Mouse (Mus musculus) erythroblast, embryonic 14.5 days (primary cell): ENCODE data around the gene Adam8. TPM values are rescaled to one million over a fixed set of nuclear protein-coding genes. Genes with fewer than 3 reads are reported as not detected.

Experiments used
- H3K27me3 ChIP-seq: 2 replicates; pipeline ENCODE4 v1.6.1; 2012; ENCODE audit warnings: inconsistent platforms; ENCODE audit not compliant: control insufficient read depth
- H3K36me3 ChIP-seq: 2 replicates; pipeline ENCODE4 v1.6.1; 2012; ENCODE audit warnings: mild to moderate bottlenecking, inconsistent platforms; ENCODE audit not compliant: control insufficient read depth
- H3K4me1 ChIP-seq: 2 replicates; pipeline ENCODE4 v1.6.1; 2012; ENCODE audit warnings: inconsistent platforms; ENCODE audit not compliant: control insufficient read depth
- H3K4me3 ChIP-seq: replicated peaks from 2 replicates; pipeline ENCODE3; 2012; ENCODE audit warnings: moderate library complexity, mild to moderate bottlenecking, inconsistent platforms
- H3K9me3 ChIP-seq: 2 replicates; pipeline ENCODE4 v1.6.1; 2012; ENCODE audit warnings: low read length, inconsistent platforms, mixed read lengths; ENCODE audit not compliant: control insufficient read depth
- GATA1 ChIP-seq: IDR thresholded peaks from 2 replicates; pipeline ENCODE4 v1.6.1; 2012; ENCODE audit warnings: low read length, inconsistent platforms, mixed read lengths
- TAL1 ChIP-seq: IDR thresholded peaks from 3 replicates; pipeline ENCODE4 v1.6.1; 2012; ENCODE audit warnings: low read length, inconsistent platforms, mixed read lengths
- polyA plus RNA-seq: library from polyadenylated mRNA; stranded (reverse); fragments of >175 nt; gene quantifications from 2 replicates; pipeline ENCODE4 v1.2.3, GENCODE M21; 2012

The Adam8 gene
- 0.05 and 0.21 TPM in 2 replicates for polyA plus RNA-seq

- Histone ChIP-seq H3K27me3 (no peaks in the 10 kb centered on the region), H3K4me1 (peaks cover 4% of the 10 kb centered on the region), H3K36me3 (peaks cover 33% of the 10 kb centered on the region), H3K4me3 (no peak within 1 kb of the TSS), H3K9me3 (no peaks in the 10 kb centered on the region)
- TF ChIP-seq TAL1 (no peak), GATA1 (no peak)
Measured at GRCm38 (mm10) chr7:139992406-139992805, at the start of gene Adam8. TSS of gene Adam8 (minus strand) at chr7:139992562.

- no peak for TF ChIP-seq TAL1
- TF ChIP-seq GATA1, result no peak
- no peaks in the 10 kb centered on the region for H3K9me3 ChIP-seq
- peaks cover 71% of the 10 kb centered on the region for H3K36me3 ChIP-seq
- peak overlapping the region; percentile 77 for H3K4me3 ChIP-seq
- H3K27me3 ChIP-seq, result no peaks in the 10 kb centered on the region
- peaks cover 35% of the 10 kb centered on the region for H3K4me1 ChIP-seq
Measured at GRCm38 (mm10) chr7:140037171-140037555, 44.8 kb upstream of the Adam8 start.

- peaks cover 78% of the 10 kb centered on the region for H3K36me3 ChIP-seq
Measured at GRCm38 (mm10) chr7:140036281-140037170, 44.2 kb upstream of the Adam8 start, which contains the start of the genes Zfp511 and Tubgcp2. TSS of gene Zfp511 (plus strand) at chr7:140036391. TSS of gene Tubgcp2 (minus strand) at chr7:140036669.

GRCm38 (mm10) chr7:140035456-140035855 lies 43.1 kb upstream of the Adam8 start:
- H3K27me3 ChIP-seq, result no peaks in the 10 kb centered on the region
- peaks cover 80% of the 10 kb centered on the region for H3K36me3 ChIP-seq
- no peaks in the 10 kb centered on the region for H3K9me3 ChIP-seq
- H3K4me1 ChIP-seq, result peaks cover 35% of the 10 kb centered on the region
- TF ChIP-seq TAL1 (no peak), GATA1 (no peak)
- peak overlapping the region; percentile 77 for H3K4me3 ChIP-seq

More at GRCm38 (mm10) chr7:140036281-140037170, 44.2 kb upstream of the Adam8 start, which contains the start of the genes Zfp511 and Tubgcp2:
- TF ChIP-seq TAL1 (no peak), GATA1 (no peak)
- no peaks in the 10 kb centered on the region for H3K27me3 ChIP-seq
- H3K4me3 ChIP-seq, result peak within 1 kb of the TSS; percentile 77
- peaks cover 35% of the 10 kb centered on the region for H3K4me1 ChIP-seq
- no peaks in the 10 kb centered on the region for H3K9me3 ChIP-seq

GRCm38 (mm10) chr7:140033386-140033785 lies 41.0 kb upstream of the Adam8 start:
- Histone ChIP-seq H3K4me1 (peaks cover 35% of the 10 kb centered on the region), H3K36me3 (peaks cover 80% of the 10 kb centered on the region), H3K9me3 (peaks cover 7% of the 10 kb centered on the region), H3K4me3 (no peak overlapping the region), H3K27me3 (no peaks in the 10 kb centered on the region)
- TF ChIP-seq TAL1 (no peak), GATA1 (no peak)

- Histone ChIP-seq H3K27me3 (no peaks in the 10 kb centered on the region), H3K36me3 (peaks cover 78% of the 10 kb centered on the region), H3K4me3 (no peak overlapping the region), H3K9me3 (peaks cover 14% of the 10 kb centered on the region), H3K4me1 (peaks cover 32% of the 10 kb centered on the region)
- TF ChIP-seq GATA1, result no peak
Measured at GRCm38 (mm10) chr7:140032366-140032765, 40.0 kb upstream of the Adam8 start.

- Histone ChIP-seq H3K4me3 (no peak overlapping the region), H3K36me3 (peaks cover 74% of the 10 kb centered on the region), H3K27me3 (no peaks in the 10 kb centered on the region), H3K4me1 (peaks cover 26% of the 10 kb centered on the region), H3K9me3 (peaks cover 14% of the 10 kb centered on the region)
- TF ChIP-seq GATA1 (no peak), TAL1 (no peak)
Measured at GRCm38 (mm10) chr7:140031771-140032170, 39.4 kb upstream of the Adam8 start.

- Histone ChIP-seq H3K4me3 (no peak overlapping the region), H3K27me3 (no peaks in the 10 kb centered on the region), H3K36me3 (peaks cover 55% of the 10 kb centered on the region), H3K9me3 (peaks cover 12% of the 10 kb centered on the region), H3K4me1 (no peaks in the 10 kb centered on the region)
- TF ChIP-seq GATA1 (no peak), TAL1 (no peak)
Measured at GRCm38 (mm10) chr7:140011336-140011735, 19.0 kb upstream of the Adam8 start.

GRCm38 (mm10) chr7:140007781-140008180 lies 15.4 kb upstream of the Adam8 start:
- Histone ChIP-seq H3K4me3 (no peak overlapping the region), H3K36me3 (peaks cover 79% of the 10 kb centered on the region), H3K27me3 (no peaks in the 10 kb centered on the region), H3K9me3 (peaks cover 3% of the 10 kb centered on the region; the same call in 1 of the 2 replicates), H3K4me1 (no peaks in the 10 kb centered on the region)
- TF ChIP-seq TAL1 (no peak), GATA1 (no peak)
